Mouse (Mus musculus) forebrain, embryonic 14.5 days (tissue): ENCODE data around the gene Rhot2. TPM values are rescaled to one million over a fixed set of nuclear protein-coding genes. Genes with fewer than 3 reads are reported as not detected.
A peak's percentile ranks its signal among the peaks of the same experiment; 100 is the strongest.

ENCODE experiments used
- ATAC-seq: fragments of 200-750 bp; cut with Nextera tagmentation; 2 replicates; pipeline ENCODE4 v1.8.0; 2017; ENCODE audit warnings: mild to moderate bottlenecking, moderate library complexity
- DNase-seq: peaks from one replicate; pipeline ENCODE4 v3.0.0-alpha.2; 2015; ENCODE audit warnings: low spot score
- H3K27ac ChIP-seq: fragments of 300-500 bp; sonication (generic); 2 replicates; pipeline ENCODE4 v1.5.1; 2014; ENCODE audit warnings: low read depth, mild to moderate bottlenecking, control low read depth, low read length, moderate library complexity
- H3K27me3 ChIP-seq: fragments of 300-500 bp; sonication (generic); replicated peaks from 2 replicates; pipeline ENCODE4 v1.6.1; 2014; ENCODE audit warnings: low read length, control low read depth, mixed read lengths; ENCODE audit not compliant: control insufficient read depth, insufficient read depth
- H3K36me3 ChIP-seq: fragments of 300-500 bp; sonication (generic); 2 replicates; pipeline ENCODE4 v1.6.1; 2014; ENCODE audit warnings: low read length, control low read depth; ENCODE audit not compliant: control insufficient read depth, insufficient read depth
- H3K4me1 ChIP-seq: fragments of 300-500 bp; sonication (generic); 2 replicates; pipeline ENCODE4 v1.6.1; 2014; ENCODE audit warnings: antibody characterized with exemption, low read length, control low read depth; ENCODE audit not compliant: control insufficient read depth, insufficient read depth
- H3K4me2 ChIP-seq: fragments of 300-500 bp; sonication (generic); 2 replicates; pipeline ENCODE4 v1.6.1; 2014; ENCODE audit warnings: mild to moderate bottlenecking, control low read depth, low read length
- H3K4me3 ChIP-seq: fragments of 300-500 bp; sonication (generic); 2 replicates; pipeline ENCODE4 v1.5.1; 2014; ENCODE audit warnings: low read depth, low read length, control low read depth
- H3K9ac ChIP-seq: fragments of 300-500 bp; sonication (generic); 2 replicates; pipeline ENCODE4 v1.6.1; 2014; ENCODE audit warnings: mild to moderate bottlenecking, low read length, control low read depth, moderate library complexity
- H3K9me3 ChIP-seq: fragments of 300-500 bp; sonication (generic); replicated peaks from 2 replicates; pipeline ENCODE4 v1.6.1; 2016; ENCODE audit warnings: low read length, control low read depth, mixed read lengths; ENCODE audit not compliant: control insufficient read depth
- WGBS: fragments of 180-500 bp; shearing (Covaris S2); extraction: QIAGEN DNeasy Blood & Tissue Kit; methylation state at CpG from one replicate; pipeline ENCODE4 v1.1.7; 2014; 5-methylcytosine and 5-hydroxymethylcytosine counted together
- polyA plus RNA-seq: library from polyadenylated mRNA; unstranded; fragments of >200 nt; fragmentation: Nextera tagmentation; extraction: Ambion mirVana; gene quantifications from 2 replicates; pipeline ENCODE4 v1.2.1, GENCODE M21; 2014

Rhot2 gene
- polyA plus RNA-seq, 1 experiment from 2014 or later, result 11.3 TPM

DNA sequence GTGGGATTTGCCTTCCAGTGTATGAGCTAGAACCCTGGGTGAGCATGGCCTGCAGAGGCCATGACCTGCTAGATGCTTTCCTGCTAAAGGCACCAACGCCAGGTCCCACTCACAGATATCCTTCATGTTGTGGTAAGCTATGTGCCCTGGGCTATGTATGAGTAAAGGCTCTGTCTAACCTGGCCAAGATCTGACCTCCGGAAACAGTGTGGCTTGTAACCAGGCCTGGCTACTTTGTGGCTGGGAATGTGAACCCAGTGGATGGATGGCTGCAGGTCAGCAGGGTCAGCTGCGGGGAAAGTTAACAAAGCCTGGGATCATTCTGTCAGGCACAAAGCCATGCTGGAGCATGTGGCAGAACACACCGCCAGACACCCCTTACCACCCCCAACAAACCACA is 37.0 kb upstream of the Rhot2 start:
- Histone ChIP-seq H3K27ac (peak overlapping the region; percentile 33; the same call in 1 of the 2 replicates), H3K4me1 (no peaks in the 10 kb centered on the region), H3K36me3 (peaks cover 45% of the 10 kb centered on the region), H3K4me2 (no peak overlapping the region), H3K9me3 (no peaks in the 10 kb centered on the region), H3K9ac (peak overlapping the region; percentile 29), H3K27me3 (no peaks in the 10 kb centered on the region), H3K4me3 (no peak overlapping the region)
- DNase-seq (no peak), ATAC-seq (no peak)
- 39% methylated on average over 4 of the region's 4 CpGs for WGBS

DNA sequence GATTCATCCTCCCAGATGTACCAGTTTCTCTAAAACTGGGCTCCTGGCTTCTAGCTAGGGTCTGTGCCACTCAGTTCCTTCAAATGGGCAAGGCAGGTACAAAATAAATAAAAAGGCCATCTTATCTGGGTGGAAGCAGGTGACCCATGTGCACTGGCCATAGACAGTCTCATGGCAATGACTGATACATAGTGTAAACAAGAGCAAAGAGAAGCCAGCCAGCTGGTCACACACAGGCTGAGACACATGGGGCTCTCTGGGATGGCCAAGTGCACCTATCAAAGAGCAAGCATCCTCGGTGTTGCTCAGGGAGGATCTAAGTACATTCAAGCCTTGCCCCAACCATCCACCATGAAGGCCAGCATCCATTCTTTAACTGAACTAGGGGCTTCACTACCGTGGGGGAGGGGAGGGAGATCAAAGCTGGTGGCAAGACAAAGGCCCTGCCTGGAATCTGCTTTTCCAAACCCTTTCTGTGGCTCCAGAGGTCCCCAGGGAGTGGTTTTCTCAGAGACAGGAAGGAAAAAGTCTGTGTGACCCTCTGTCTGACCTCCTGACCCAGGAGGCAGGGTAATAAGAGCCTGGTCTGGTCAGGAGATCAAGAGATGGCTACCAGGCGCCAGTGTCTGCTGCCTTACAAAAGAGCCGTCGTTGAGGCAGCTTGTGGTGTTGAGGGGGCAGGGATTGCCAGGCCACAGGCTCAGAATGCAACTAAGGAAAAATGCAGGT is 36.4 kb upstream of the Rhot2 start:
- no peak overlapping the region for H3K4me2 ChIP-seq
- H3K9ac ChIP-seq, result peak overlapping the region; percentile 29
- no peak overlapping the region for H3K4me3 ChIP-seq
- H3K27me3 ChIP-seq, result no peaks in the 10 kb centered on the region
- H3K4me1 ChIP-seq, result peaks cover 6% of the 10 kb centered on the region
- no peaks in the 10 kb centered on the region for H3K9me3 ChIP-seq
- peaks cover 45% of the 10 kb centered on the region for H3K36me3 ChIP-seq
- H3K27ac ChIP-seq, result peak overlapping the region; percentile 33; the same call in 1 of the 2 replicates
- 6% methylated on average over 5 of the region's 5 CpGs for WGBS
- ATAC-seq (no peak), DNase-seq (no peak)

DNA sequence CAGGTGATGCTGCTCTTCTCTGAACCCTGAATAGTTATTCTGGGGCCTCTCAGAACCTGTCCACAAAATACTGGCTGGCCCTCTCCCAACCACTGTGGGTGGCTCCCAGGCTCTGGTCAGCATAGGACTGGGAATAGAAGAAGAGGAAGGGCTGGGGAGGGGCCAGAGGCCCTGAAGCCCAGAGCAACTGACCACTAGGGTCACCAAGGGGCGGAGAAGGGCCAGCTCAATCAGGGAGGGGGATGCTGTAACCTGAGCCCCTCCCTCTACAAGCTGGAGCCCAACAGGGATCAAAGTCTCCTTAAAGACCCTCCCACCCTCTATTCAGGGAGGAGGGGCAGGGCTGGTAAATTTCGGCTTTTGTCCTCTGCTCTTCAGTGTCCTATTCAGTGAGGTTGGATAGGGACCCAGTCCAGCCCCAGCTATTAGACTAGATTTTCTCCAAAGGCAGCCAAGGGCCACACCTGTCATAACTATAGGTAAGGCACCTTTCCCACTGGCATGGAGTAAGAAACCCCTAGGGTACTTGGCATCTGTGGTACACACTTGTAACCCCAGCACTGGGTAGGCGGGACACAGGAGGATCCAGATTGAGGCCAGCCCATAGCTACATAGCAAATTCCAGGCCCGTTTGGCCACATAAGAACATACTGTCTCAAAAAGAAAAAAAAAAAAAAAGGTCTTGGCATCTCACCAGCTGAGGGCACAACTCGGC is 35.7 kb upstream of the Rhot2 start, which contains the start of gene Wfikkn1:
Wfikkn1 (minus strand) TSS at position 663 of the 715 bp plus-strand sequence.
- Histone ChIP-seq H3K4me3 (no peak within 1 kb of the TSS), H3K4me2 (no peak within 1 kb of the TSS), H3K27ac (peak within 1 kb of the TSS; percentile 33; the same call in 1 of the 2 replicates), H3K27me3 (no peaks in the 10 kb centered on the region), H3K4me1 (peaks cover 7% of the 10 kb centered on the region), H3K9ac (peak within 1 kb of the TSS; percentile 29), H3K9me3 (no peaks in the 10 kb centered on the region), H3K36me3 (peaks cover 45% of the 10 kb centered on the region)
- WGBS, result 28% methylated on average over 5 of the region's 5 CpGs
- ATAC-seq, result no peak
- DNase-seq, result no peak

DNA sequence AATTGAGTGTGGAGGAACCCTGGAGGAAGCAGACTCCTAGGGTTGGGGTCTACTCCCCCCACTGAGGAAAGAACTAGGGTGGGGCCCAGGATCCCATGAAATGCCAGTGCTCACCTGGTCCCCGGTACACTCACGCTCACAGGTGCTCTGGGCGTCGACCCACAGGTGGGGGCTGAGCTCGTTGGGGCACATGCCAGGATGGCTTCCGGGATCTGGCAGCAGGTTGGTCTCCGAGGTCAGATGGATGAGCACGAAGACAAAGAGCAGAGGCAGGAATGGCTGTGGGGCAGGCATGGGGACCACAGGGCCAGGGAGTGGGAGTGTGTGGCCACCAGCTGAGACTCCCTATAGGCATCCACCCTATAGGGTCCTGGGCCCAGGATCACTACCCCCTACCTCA is 35.1 kb upstream of the Rhot2 start:
- H3K27ac ChIP-seq, result no peak overlapping the region
- no peaks in the 10 kb centered on the region for H3K27me3 ChIP-seq
- no peak overlapping the region for H3K4me2 ChIP-seq
- WGBS, result 78% methylated on average over 8 of the region's 8 CpGs
- no peak overlapping the region for H3K9ac ChIP-seq
- no peak overlapping the region for H3K4me3 ChIP-seq
- H3K4me1 ChIP-seq, result peaks cover 7% of the 10 kb centered on the region
- no peak for ATAC-seq
- DNase-seq, result no peak
- H3K36me3 ChIP-seq, result peaks cover 45% of the 10 kb centered on the region
- H3K9me3 ChIP-seq, result no peaks in the 10 kb centered on the region

DNA sequence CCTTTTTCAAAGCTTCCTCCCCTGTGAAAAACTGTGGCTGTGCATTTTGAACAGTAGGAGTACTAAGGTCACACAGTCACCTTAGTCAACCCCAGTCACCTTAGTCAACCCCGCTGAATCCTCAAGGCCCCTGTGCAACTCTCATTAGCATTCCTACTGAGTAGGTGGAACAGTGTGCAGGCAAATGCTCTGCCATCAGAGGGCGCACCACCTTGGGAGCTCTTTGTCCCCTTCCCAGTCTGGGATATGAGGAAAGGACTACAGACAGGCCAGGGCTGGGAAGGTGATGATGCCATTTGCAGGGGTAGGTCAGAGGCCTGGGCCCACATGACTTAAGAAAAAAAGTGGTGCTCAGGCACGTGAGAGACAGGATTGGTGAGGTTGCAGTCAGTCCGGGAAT is 34.6 kb upstream of the Rhot2 start:
- Histone ChIP-seq H3K4me2 (no peak overlapping the region), H3K9ac (no peak overlapping the region), H3K9me3 (no peaks in the 10 kb centered on the region), H3K4me1 (peaks cover 8% of the 10 kb centered on the region), H3K27me3 (no peaks in the 10 kb centered on the region), H3K27ac (no peak overlapping the region), H3K36me3 (peaks cover 40% of the 10 kb centered on the region), H3K4me3 (no peak overlapping the region)
- ATAC-seq (no peak), DNase-seq (no peak)
- 50% methylated on average over 4 of the region's 4 CpGs for WGBS

DNA sequence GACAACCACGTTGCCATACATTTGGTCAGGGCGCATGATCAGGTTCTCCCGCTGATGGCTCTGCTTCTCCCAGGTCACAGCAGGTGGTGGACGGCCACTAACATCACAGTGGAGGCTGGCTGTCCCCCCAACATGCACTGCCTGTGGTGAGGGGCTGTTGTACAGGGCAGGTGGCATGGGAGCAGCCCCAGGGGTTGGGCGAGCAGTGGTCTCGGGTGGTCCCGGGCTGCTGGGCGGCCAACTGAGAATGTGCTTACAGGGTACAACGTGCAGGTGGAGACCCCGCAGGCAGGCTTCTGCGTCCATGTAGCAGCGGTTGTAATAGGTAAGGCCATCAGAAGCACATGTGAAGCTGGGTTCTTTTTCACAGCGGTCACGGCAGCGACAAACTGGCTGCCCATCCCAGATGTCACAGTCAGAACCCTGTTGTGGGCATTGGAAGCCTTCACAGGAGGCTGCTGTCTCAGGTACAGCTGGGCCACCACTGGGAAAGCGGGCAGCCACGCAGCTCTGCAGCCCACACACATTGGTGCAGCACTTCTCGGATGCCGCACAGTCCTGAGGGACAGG is 34.0 kb upstream of the Rhot2 start:
- Histone ChIP-seq H3K9ac (no peak overlapping the region), H3K4me3 (no peak overlapping the region), H3K4me2 (no peak overlapping the region), H3K36me3 (peaks cover 35% of the 10 kb centered on the region), H3K27me3 (no peaks in the 10 kb centered on the region), H3K4me1 (peaks cover 13% of the 10 kb centered on the region), H3K27ac (no peak overlapping the region), H3K9me3 (no peaks in the 10 kb centered on the region)
- ATAC-seq (no peak), DNase-seq (no peak)
- 87% methylated on average over 19 of the region's 19 CpGs for WGBS

DNA sequence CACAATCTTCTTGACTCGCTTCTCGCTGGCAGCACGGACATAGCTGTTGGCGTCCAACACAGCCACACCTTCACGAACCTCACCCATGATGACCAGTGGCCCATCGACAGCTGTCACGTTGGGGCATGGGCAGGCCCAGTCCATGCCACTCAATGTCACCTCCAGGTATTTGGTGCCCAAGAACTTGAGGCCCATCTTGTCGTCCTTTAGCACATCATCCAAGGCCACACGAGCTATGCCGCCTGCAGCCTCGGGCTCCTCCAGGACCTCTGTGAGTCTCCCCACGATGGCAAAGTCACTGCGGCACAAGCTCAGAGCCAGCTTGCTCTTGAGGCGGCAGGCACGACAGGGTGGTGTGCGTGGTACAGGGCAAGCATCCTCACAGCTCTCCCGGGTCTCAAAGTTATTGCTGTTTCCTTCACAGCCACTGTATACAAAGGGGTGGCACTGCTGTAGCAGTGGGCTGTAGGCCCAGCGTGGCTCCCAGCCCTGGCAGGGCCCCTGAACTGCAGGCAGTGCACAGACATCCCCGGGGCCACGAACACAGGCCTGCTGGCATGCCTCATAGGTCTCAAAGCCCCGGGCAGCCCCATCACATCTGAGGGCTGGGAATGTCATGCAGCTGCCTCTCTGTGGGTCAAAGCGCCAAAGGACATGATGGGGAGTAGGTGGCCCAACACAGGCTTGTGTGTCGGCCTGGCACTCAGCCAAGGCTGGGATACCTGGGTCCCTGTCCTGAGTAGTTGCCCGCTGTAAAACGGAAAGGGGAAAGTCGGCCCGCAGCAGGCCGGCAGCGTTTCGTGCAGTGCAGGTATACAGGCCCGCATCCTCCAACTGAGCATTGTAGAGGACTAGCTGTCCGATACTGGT is 33.3 kb upstream of the Rhot2 start:
- WGBS, result 92% methylated on average over 32 of the region's 32 CpGs
- ATAC-seq, result no peak

DNA sequence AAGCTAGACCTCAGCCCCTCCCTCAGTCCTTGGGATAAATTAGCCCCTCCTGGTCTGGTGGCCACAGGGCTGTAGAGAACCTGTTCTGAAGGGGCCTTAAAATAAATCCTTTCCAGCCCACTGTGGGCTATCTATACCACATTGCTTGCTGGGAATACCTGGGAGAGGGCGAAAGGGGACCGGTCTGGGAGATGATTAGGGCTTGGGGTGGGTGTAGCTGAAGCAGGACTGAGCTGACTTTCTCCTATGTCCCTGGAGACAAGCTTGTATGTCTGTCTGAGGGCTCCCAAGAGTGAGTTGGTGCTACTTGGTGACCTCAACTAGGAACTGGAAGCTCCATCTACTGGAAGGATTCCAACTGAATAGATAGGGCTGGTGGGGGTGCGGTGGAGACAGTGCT is 32.4 kb upstream of the Rhot2 start:
- Histone ChIP-seq H3K9me3 (no peaks in the 10 kb centered on the region), H3K4me2 (no peak overlapping the region), H3K36me3 (peaks cover 18% of the 10 kb centered on the region), H3K27ac (no peak overlapping the region), H3K4me3 (no peak overlapping the region), H3K27me3 (no peaks in the 10 kb centered on the region), H3K9ac (no peak overlapping the region), H3K4me1 (peaks cover 13% of the 10 kb centered on the region)
- no peak for ATAC-seq
- WGBS, result 99% methylated on average over 3 of the region's 3 CpGs
- no peak for DNase-seq

More for the DNA sequence above, 33.3 kb upstream of the Rhot2 start:
- H3K27me3 ChIP-seq, result no peaks in the 10 kb centered on the region
- no peak overlapping the region for H3K4me2 ChIP-seq
- H3K36me3 ChIP-seq, result peaks cover 28% of the 10 kb centered on the region
- DNase-seq, result no peak
- H3K9ac ChIP-seq, result no peak overlapping the region
- H3K4me1 ChIP-seq, result peaks cover 13% of the 10 kb centered on the region
- H3K27ac ChIP-seq, result no peak overlapping the region
- H3K9me3 ChIP-seq, result no peaks in the 10 kb centered on the region
- H3K4me3 ChIP-seq, result no peak overlapping the region
